Mouse (Mus musculus) bone marrow, adult 2 months (tissue): ENCODE results near the gene Piezo1. TPM values are rescaled to one million over a fixed set of nuclear protein-coding genes. Genes with fewer than 3 reads are reported as not detected.

ENCODE experiments used
- H3K27ac ChIP-seq: fragments of 200-500 bp; 2 replicates; pipeline ENCODE4 v1.5.1; 2012; ENCODE audit warnings: low read depth, mild to moderate bottlenecking, control low read depth, inconsistent platforms, low read length; ENCODE audit not compliant: control insufficient read depth, poor library complexity, insufficient read depth
- H3K4me1 ChIP-seq: fragments of 200-500 bp; 2 replicates; pipeline ENCODE4 v1.6.1; 2011; ENCODE audit warnings: low read length; ENCODE audit not compliant: control insufficient read depth, insufficient read depth
- H3K4me3 ChIP-seq: fragments of 200-500 bp; replicated peaks from 2 replicates; pipeline ENCODE3; 2011; ENCODE audit warnings: mild to moderate bottlenecking, low read depth, low read length, control low read depth; ENCODE audit not compliant: control insufficient read depth
- CTCF ChIP-seq: fragments of 200-500 bp; IDR thresholded peaks from 2 replicates; pipeline ENCODE4 v1.5.1; 2011; ENCODE audit warnings: low read length, control low read depth; ENCODE audit not compliant: control insufficient read depth, insufficient read depth
- POLR2A ChIP-seq: fragments of 200-500 bp; IDR thresholded peaks from 2 replicates; pipeline ENCODE4 v1.6.1; 2011; ENCODE audit warnings: low read depth, mild to moderate bottlenecking, control low read depth, low read length, borderline replicate concordance; ENCODE audit not compliant: control insufficient read depth
- WGBS: fragments of 180-500 bp; shearing (Covaris S2); methylation state at CpG from one replicate; pipeline ENCODE4 v1.1.7; 2018; 5-methylcytosine and 5-hydroxymethylcytosine counted together
- polyA plus RNA-seq: library from polyadenylated mRNA; stranded (reverse); fragments of >200 nt; gene quantifications from 2 replicates; pipeline ENCODE4 v1.2.4, GENCODE M21; 2011; ENCODE audit warnings: low replicate concordance; ENCODE audit not compliant: missing spikeins, insufficient read depth, insufficient read length

Gene Piezo1
- polyA plus RNA-seq, 1 experiment: 49.3 TPM

GRCm38 (mm10) chr8:122526526-122527170 lies 24.5 kb downstream of the Piezo1 start:
- no peak for TF ChIP-seq CTCF
- TF ChIP-seq POLR2A: no peak
- H3K4me1 ChIP-seq: peaks cover 3% of the 10 kb centered on the region; the same call in 1 of the 2 replicates
- WGBS: 61% methylated on average over 7 of the region's 7 CpGs

GRCm38 (mm10) chr8:122526084-122526483 lies 25.0 kb downstream of the Piezo1 start:
- no peak overlapping the region for H3K4me3 ChIP-seq
- H3K4me1 ChIP-seq: peaks cover 3% of the 10 kb centered on the region; the same call in 1 of the 2 replicates
- TF ChIP-seq CTCF (no peak), POLR2A (no peak)
- WGBS: 76% methylated on average over 3 of the region's 3 CpGs
- no peak overlapping the region for H3K27ac ChIP-seq

More at GRCm38 (mm10) chr8:122526526-122527170, 24.5 kb downstream of the Piezo1 start:
- Histone ChIP-seq H3K4me3 (no peak overlapping the region), H3K27ac (no peak overlapping the region)

GRCm38 (mm10) chr8:122525004-122525403 lies 26.1 kb downstream of the Piezo1 start:
- TF ChIP-seq POLR2A (no peak), CTCF (no peak)
- no peak overlapping the region for H3K4me3 ChIP-seq
- H3K4me1 ChIP-seq: peaks cover 3% of the 10 kb centered on the region; the same call in 1 of the 2 replicates
- WGBS: 71% methylated on average over 6 of the region's 6 CpGs
- no peak overlapping the region; the same call in 1 of the 2 replicates for H3K27ac ChIP-seq

GRCm38 (mm10) chr8:122524506-122524905 lies 26.6 kb downstream of the Piezo1 start:
- Histone ChIP-seq H3K27ac (no peak overlapping the region; the same call in 1 of the 2 replicates), H3K4me3 (no peak overlapping the region), H3K4me1 (peaks cover 3% of the 10 kb centered on the region; the same call in 1 of the 2 replicates)
- TF ChIP-seq POLR2A: no peak
- TF ChIP-seq CTCF: no peak
- 83% methylated on average over 6 of the region's 6 CpGs for WGBS

- H3K4me1 ChIP-seq: peaks cover 3% of the 10 kb centered on the region; the same call in 1 of the 2 replicates
- no peak overlapping the region for H3K27ac ChIP-seq
- WGBS: 69% methylated on average over 23 of the region's 23 CpGs
- TF ChIP-seq POLR2A (no peak), CTCF (no peak)
- no peak overlapping the region for H3K4me3 ChIP-seq
Observed at GRCm38 (mm10) chr8:122523652-122524360, 27.3 kb downstream of the Piezo1 start.

- Histone ChIP-seq H3K27ac (no peak overlapping the region), H3K4me1 (peaks cover 3% of the 10 kb centered on the region; the same call in 1 of the 2 replicates), H3K4me3 (no peak overlapping the region)
- TF ChIP-seq CTCF (no peak), POLR2A (no peak)
- 59% methylated on average over 14 of the region's 14 CpGs for WGBS
Observed at GRCm38 (mm10) chr8:122522796-122523651, 28.1 kb downstream of the Piezo1 start.

GRCm38 (mm10) chr8:122520611-122521010 lies 30.5 kb downstream of the Piezo1 start:
- WGBS: 81% methylated on average over 11 of the region's 11 CpGs
- Histone ChIP-seq H3K4me1 (peaks cover 3% of the 10 kb centered on the region; the same call in 1 of the 2 replicates), H3K4me3 (no peak overlapping the region), H3K27ac (no peak overlapping the region)
- TF ChIP-seq CTCF: no peak
- TF ChIP-seq POLR2A: no peak
